Mouse (Mus musculus): ENCODE measurements around the gene Trpm4. TPM values are rescaled to one million over a fixed set of nuclear protein-coding genes. Genes with fewer than 3 reads are reported as not detected.
"Not testable (repeated sequence)": the region's sequence is repeated elsewhere in the genome, so short reads cannot be mapped to it uniquely, and the experiment has no call there.

The Trpm4 gene
- 0.22 and 0.54 TPM in 2 replicates for total RNA-seq (2014; fragmentation: Nextera tagmentation)
- total RNA-seq (2017): 0.11 TPM in 1 of 2 replicates, not detected in the other

DNA sequence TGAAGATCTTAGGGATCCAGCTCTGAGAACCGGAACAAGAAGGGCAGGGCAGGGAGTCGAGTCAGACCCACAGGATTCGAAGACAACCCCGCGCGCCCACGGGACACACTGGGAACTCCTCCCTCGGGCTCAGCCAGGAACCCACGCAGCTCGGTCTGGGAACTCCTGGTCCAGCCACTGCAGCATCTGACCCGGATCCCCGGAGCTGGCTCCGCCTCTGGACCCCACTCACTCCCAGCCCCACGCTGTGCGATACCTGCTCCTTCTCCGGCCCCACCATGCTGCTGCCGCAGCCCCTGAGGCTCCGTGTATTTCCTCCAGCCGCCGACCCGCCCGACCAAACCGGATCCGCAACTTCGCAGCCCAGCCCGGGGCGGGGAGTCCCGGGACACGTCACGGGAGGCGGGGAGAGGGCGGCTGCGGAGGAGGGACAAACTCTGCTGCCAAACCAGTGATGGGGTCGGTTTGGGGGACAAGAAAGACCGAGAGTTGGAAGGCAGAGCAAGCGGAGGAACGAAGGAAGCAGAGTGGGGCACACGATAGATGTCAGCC lies at the start of gene Trpm4:
Gene Trpm4, minus strand, starts transcription at position 350 of the 552 bp plus-strand sequence.
- ATAC-seq (replicated peaks; ENCODE audit: low FRiP score, low TSS enrichment, poor library complexity, severe bottlenecking): peak; percentile 72

DNA sequence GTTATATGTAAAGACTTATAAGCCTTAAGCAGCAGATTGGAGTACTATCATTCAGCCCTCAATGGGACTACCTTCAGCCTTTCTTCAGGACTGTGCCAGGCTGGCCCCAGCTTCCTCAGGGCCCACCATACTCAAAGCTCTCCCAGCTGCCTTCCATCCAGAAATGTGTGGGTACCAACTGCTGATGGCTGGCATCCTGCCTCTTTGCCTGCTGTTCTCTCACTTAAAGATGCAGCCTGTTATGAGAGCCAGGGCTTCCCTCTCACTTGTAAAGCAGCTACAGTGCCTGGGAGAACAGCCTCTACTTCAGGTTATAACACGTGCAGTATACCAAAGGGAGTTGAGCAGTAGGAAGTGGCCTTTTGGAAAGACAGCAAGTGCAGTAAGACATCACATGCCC lies 42.5 kb upstream of the Trpm4 start:
- ATAC-seq (replicated peaks; ENCODE audit: low FRiP score, low TSS enrichment, poor library complexity, severe bottlenecking): no peak

DNA sequence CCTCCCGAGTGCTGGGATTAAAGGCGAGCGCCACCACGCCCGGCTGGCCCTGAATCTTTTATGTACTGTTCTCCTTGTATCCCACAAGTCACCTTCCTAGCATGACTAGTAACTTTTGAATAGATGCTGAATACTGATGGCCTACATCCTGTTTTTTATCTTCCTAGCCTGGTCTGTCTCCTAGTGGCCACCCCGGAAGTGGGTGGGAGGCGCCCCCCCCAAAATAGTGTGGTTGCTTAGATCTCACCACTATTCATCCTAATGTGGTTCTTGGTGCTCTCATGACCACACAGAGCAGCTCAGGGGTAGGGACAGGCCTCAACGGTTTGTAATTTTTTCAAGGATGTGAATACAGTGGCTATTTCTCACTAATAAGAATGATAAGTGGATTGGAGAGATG lies 41.0 kb upstream of the Trpm4 start:
- no peak for ATAC-seq (replicated peaks; ENCODE audit: low FRiP score, low TSS enrichment, poor library complexity, severe bottlenecking)

DNA sequence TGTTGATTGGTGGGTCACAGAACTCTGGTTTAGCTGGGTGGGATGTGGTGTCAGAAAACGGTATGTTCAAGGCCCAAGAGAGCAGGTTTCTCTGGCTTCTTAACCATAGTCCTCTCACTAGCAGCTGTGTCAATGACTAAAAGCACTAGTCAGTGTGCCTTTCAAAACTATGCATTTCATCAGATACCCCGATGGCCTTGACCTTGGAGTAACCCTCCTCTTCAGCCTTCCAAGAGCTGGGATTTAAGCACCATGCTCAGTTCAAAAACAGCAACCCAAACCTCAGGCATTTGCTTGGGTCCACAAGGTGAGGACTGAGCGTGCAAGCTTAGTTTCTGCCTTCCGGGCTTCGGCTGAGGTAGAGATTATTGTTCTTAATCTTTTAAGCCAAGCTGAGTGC lies 38.8 kb upstream of the Trpm4 start:
- no peak for ATAC-seq (replicated peaks; ENCODE audit: low FRiP score, low TSS enrichment, poor library complexity, severe bottlenecking)

DNA sequence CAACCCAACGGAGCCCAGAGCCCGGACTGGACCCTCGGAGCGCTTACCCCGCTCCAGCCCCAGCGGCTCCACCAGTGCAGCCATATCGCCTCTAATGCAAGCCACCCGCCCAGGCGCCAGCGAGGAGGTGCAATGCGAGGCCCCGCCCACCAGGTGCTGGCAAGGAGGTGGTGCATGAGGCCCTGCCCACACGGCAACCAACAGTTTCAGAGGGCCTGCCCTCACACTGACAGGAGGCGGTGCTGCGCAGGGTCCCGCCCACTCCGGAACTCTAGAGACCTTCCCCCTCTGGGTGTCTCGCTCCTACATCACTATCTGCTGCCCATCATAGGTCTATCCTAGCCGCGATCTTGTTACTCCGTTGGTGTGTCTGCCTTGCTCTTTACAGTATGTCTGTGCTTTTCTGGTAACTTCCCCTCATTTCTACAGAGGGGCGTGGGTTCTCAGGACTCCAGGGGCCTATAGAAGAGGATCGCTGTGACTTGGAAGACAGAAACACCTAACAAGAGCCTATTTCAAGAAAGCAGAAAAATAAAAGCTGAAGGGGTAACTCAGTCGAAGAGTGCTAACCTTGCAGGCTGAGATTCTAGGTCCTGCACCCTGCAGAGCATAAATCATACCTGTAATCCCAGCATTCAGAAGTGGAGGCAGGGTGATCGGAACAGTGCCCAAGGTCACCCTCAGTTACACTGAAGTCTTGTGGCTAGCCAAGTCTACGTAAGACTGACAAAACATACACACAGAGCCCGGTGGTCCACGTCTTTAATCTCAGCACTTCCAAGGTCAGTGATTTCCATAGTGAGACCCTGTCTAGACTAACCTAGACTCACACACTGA lies 37.1 kb upstream of the Trpm4 start, which contains the start of gene Lin7b:
Gene Lin7b, minus strand, starts transcription at position 109 of the 837 bp plus-strand sequence.
- ATAC-seq (replicated peaks; ENCODE audit: low FRiP score, low TSS enrichment, poor library complexity, severe bottlenecking): peak; percentile 75

DNA sequence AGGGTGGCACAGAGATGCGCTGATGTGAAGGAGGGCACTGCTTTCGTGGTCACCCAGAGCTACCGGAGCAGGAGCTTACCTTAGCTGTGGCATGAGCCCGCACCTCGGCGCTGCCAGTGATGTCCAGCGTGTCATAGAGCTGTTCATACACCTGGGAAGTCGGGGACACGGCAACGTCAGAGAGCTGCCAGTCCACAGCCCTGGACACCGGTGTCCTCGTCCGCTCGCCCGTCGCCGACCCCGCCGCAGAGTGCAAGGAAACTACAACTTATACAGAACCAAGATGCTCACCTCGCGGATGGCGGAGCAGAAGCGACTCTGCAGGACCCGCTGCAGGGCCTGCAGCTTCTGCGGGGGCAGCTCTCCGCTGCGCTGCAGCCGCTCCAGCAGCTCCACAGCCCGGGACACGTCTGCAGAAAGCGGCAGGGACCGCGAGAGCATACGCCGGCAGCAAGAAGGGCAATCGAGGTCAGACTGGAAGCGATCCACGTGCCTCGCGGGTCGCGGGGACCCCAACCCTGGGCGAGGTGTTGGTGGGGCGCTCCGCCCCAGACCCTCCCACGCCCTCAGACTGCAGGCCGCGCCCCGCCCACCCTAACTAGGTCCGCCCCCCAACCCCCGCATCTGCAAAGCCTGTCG lies 36.4 kb upstream of the Trpm4 start:
- no peak for ATAC-seq (replicated peaks; ENCODE audit: low FRiP score, low TSS enrichment, poor library complexity, severe bottlenecking)

DNA sequence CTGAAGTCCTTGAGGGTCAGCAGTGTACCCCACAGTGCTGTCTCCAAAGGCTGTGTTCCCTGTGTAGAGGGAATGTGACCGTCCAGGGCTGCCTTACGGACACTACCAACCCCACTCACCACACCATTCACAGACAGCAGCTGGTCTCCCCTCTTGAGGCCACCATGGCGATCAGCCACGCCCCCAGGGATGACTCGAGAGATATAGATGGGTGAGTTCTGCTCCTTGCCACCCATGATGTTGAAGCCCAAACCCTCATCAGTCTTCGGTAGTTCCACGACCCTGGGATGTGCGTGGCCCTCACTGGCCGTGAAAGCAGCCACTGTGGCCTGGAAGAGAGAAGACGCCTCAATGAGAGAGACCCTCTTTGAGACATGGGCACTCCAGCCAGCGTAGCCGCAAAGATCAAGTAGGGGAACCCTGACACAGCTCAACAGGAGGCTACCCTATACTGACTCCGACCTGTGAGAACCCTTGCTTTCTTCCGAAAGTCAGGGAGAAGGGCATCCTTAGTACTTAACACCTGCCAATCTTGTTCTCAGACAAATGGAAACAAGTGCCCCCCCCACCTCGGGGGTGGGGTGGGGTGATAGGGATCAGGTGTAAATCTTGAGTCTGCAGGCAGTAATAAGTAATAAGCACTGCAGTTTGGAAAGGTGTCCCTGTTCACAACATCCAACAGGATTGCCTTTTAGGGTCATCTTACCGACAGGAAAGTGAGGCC lies 35.6 kb upstream of the Trpm4 start:
- no peak for ATAC-seq (replicated peaks; ENCODE audit: low FRiP score, low TSS enrichment, poor library complexity, severe bottlenecking)

DNA sequence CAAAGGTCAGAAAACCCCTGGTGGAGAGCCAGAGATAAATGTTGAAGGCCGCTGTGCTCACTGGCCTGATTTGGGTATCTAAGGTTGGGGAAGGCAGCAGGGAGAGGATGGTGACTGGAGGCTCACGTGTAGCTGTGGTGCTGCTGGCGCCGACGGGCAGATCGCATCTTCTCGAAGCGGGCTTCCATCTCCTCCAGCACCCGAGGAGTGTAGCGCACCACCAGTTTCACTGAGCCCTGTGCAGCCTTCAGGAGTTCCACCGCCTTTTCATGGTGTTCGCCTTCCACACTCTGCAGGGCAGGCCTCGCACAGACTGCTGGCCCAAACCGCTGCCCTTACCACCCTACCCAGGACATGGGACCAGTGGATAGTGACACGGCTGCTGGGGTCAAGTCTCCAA lies 34.6 kb upstream of the Trpm4 start:
- ATAC-seq (replicated peaks; ENCODE audit: low FRiP score, low TSS enrichment, poor library complexity, severe bottlenecking): no peak

DNA sequence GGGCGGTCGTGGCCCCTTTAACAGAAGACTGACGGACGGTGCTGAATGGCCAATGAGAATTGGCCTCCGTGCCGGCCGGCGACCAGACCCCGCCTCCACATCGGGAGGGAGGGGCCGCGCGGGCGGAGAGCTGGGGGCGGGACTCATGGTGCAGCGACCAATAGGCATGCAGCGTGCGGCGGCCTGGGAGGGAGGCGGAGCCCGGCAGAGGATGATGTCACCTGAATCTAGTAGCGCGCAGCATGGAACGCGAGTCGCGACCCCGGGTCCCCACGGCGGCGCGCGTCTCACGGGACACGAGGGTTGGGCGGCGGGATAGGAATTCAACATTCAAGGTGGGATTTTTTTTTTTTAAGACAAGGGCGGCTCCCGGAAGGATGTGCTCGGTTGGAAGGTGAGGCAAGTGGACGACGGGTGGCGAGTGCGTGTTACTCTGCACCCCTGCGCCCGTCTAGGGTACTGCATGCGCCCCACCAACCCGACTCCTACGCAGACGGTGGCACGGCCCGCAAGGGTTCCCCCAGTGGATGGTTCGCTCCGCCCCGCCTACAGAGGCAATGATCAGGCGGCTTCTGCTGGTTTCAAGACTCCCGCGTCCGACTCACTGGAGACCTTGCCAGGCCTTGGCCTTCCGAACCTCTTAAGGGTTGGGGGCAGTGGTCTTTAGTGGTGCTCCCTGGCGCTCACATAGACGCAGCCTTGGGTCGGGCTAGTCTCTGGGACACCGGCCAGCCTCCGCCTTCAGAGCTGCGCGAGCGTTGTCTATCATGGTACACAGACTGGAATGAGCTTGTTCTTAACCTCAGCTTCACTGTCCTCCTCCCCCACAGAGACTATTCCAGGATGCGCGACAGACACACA lies 33.7 kb upstream of the Trpm4 start:
- peak; percentile 83 for ATAC-seq (replicated peaks; ENCODE audit: low FRiP score, low TSS enrichment, poor library complexity, severe bottlenecking)

DNA sequence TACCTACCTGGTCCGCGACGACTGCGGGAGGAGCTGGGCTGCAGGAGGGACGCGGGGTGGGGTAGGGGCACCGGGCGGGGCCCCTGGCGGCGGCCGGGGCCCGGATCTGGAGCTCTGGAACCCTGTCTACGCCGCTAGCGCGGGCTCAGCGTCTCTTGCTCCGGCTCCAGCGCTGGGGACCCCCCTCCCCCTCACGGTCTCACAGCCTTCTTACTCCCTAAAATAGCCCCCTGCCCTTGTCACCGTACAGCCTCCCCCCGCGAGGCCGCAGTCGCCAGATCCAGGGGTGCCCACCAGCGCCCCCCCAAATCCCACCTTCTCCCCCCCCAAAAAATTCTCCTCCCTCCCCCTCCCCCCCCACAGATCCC lies 33.1 kb upstream of the Trpm4 start, which contains the start of gene Ppfia3:
Gene Ppfia3, minus strand, starts transcription at position 368 of the 368 bp plus-strand sequence.
- ATAC-seq (replicated peaks; ENCODE audit: low FRiP score, low TSS enrichment, poor library complexity, severe bottlenecking): no peak

DNA sequence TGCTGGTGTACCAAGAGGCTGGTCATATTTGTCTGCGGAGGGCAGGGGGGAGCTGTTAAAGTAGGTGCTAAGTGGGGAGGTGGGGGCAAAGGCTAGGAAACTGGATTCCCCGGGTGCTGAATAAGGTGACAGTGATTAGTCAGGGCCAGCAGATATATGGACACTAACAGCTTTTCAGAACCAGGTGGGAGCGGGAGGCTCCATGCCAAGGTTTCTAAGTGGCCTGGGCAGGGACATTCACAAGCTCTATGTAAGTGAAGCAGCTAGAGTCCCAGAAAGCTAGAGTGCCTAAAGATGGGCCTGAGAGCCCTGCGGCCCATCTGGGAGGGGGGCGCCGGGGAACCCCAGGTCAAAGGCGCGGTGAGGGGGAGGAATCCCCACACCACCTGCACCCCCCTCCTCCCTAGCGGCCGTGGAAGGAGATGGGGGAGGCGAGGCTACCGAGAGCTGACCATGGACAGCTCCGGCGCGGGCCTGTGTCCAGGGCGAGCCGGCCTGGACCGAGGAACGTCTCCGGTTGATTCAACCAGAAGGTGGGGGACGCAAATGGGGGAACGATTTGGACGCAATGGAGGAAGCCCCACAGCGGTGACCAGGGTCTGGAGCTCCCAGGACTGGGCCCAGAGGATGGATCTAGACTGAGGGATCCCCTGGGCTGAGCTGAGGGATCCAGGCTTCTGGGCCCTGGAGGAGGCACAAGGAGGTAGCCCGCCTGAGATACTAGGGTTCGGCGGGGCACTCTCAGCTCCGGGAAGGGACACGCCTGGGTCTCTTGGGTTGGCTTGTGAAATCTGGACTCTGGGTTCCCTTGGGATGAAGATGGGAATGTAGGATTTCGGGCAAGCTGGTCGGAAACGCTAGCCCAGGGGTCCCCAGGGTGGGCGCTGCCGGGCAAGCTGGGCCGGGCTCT lies 32.4 kb upstream of the Trpm4 start:
- ATAC-seq (replicated peaks; ENCODE audit: low FRiP score, low TSS enrichment, poor library complexity, severe bottlenecking): no peak

DNA sequence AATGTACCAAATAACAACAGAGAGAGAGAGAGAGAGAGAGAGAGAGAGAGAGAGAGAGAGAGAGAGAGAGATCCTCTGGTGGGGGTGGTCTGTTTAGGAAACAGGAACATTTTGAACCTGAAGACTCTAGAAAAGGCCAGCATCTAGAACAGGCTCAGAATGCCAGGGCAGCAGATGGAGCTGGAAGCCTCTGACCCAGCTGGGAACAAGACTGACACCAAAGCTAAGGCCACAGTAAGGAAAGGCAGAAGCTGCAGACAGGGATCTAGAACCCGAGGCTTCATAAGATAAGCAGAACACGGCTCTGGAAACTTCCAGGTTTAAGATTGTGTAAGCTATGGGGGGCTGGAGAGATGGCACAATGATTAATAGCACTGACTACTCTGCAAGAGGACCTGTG lies 30.4 kb upstream of the Trpm4 start:
- ATAC-seq (replicated peaks; ENCODE audit: low FRiP score, low TSS enrichment, poor library complexity, severe bottlenecking): no peak

DNA sequence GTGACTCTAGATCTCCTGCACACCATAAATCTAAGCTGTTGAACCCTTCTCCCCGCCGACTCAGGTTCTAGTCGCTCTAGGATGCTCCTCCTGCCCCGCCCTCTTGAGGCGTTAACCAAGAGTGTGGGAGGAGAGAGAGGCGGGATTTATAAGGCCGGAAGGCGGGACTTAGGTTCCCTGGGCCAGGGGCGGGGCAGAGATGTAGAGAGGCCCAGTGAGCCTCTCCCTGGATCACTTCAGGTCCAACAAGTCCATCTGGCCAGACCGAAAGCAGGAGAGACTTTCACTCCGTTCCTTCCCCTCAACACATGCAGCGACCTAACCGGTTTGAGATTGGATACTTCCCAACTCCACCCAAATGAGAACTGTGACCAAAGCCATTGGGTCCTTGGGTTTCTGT lies 29.2 kb upstream of the Trpm4 start:
- ATAC-seq (replicated peaks; ENCODE audit: low FRiP score, low TSS enrichment, poor library complexity, severe bottlenecking): no peak; the same call in 1 of the 2 replicates

DNA sequence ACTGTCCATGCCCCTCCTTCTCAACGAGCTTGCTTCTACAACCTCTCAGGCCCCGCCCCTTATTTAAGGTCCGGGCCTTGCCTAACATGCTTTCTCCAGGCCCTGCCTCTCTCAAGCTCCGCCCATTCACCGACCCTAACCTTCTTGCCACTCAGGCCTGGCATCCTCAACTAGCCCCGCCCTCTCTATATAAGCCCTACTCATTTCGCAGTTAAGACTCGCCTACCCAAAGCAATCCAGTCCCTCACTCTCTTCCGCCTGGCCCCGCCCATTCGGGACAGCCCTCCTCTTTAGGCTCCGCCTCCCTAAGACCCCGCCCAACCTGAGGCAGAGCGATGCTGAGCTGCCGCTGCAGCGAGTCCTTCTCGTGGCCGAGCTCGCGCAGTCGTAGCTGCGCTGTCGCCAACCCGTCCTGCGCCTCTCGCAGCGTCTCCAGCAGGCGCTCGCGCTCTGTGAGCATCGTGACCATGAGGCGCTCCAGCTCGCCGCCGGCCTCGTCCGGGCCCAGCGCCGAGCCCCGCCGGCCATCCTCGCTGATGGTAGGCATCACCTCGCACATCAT lies 27.7 kb upstream of the Trpm4 start:
- peak; percentile 73 for ATAC-seq (replicated peaks; ENCODE audit: low FRiP score, low TSS enrichment, poor library complexity, severe bottlenecking)

DNA sequence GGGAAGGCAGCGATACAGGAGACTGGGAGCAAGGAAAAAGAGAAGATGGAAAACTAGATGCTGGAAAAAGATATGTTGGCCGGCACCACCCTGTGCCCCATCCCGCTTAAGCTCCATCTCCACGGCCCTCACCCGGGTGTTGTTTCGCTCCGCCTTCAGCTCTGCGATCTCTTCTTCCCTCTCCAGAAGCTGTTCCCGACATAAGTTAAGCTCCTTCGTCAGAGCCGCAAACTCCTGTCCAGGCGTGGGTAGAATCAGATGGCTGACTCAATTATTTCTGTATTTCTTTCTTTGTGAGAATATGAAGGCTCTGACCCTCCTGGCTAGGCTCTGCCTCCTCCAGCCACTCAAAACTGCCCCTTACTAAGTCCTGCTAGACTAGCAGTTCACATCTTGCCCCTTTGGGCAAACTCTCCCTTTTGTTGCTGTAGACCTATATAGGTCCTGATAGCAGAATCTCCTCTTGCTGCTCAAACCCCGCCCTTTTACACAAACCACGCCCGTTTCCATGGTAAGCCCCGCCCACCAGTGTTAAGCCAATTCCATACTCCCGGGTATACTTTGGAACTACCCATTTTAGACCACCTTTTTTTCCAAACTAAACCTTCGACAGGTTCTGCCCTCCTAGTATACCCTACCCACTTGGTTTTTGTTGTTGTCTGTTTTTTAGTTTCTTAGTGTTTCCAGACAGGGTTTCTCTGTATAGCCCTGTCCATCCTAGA lies 27.0 kb upstream of the Trpm4 start:
- ATAC-seq (replicated peaks; ENCODE audit: low FRiP score, low TSS enrichment, poor library complexity, severe bottlenecking): no peak

DNA sequence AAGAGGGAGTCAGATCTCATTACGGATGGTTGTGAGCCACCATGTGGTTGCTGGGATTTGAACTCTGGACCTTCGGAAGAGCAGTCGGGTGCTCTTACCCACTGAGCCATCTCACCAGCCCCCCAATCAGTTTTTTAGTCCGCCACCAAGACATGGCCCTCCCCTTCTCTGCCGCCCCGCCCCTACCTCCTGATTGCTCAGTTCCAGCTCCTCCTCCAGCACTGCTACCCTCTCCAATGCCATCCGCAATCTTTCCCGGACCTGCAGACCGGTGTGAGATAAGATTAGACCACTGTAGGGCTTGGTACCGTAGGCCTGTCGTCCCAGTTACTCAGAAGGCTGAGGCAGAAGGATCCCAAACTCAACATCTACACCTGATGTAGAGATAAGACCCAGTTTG lies 25.5 kb upstream of the Trpm4 start:
- ATAC-seq (replicated peaks; ENCODE audit: low FRiP score, low TSS enrichment, poor library complexity, severe bottlenecking): not testable (repeated sequence)

DNA sequence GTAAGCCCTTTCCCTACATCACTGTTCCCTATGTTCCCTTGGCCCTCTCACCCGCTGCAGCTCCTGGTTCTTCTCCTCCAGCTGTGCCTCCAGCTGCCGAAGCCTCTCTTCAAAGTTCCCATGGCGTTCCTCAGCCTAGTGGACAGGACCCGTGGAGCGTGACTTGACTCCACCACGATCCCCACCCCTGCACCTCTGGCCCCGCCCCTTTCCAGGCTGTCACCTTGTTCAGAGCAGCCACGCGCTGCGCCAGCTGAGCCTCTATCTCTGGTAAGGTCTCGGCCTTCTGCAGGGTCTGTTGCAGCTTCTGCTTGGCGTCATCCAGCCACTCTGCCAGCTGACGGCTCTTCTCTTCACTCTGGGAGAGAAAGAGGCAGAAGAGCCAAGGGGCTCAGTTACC lies 22.5 kb upstream of the Trpm4 start:
- no peak for ATAC-seq (replicated peaks; ENCODE audit: low FRiP score, low TSS enrichment, poor library complexity, severe bottlenecking)
